Mouse (Mus musculus): ENCODE results near the gene Hccs. TPM values are rescaled to one million over a fixed set of nuclear protein-coding genes. Genes with fewer than 3 reads are reported as not detected.
"Not testable (repeated sequence)": the region's sequence is repeated elsewhere in the genome, so short reads cannot be mapped to it uniquely, and the experiment has no call there.

The Hccs gene
- 22.7 and 22.8 TPM in 2 replicates for polyA plus RNA-seq (2012; rRNA removed)

- peaks cover 4% of the 10 kb centered on the region; the same call in 1 of the 2 replicates for H3K4me1 ChIP-seq (ENCODE audit: control insufficient read depth, insufficient read depth, low read length)
- H3K27ac ChIP-seq (ENCODE audit: insufficient read depth, low read length): peak within 1 kb of the TSS; percentile 84
- H3K4me3 ChIP-seq (ENCODE audit: insufficient read depth, low read length): peak within 1 kb of the TSS; percentile 98
- no peak for TF ChIP-seq CTCF (IDR thresholded peaks at IDR 0.05; ENCODE audit: extremely low read depth, insufficient read depth, low read length)
- TF ChIP-seq POLR2A (IDR thresholded peaks at IDR 0.05; ENCODE audit: extremely low read depth, insufficient read depth, low read length): 0 out of 2 replicates have a peak, but pooled peaks have one; percentile 19
Observed at GRCm38 (mm10) chrX:169319945-169320667, at the start of gene Hccs. Gene Hccs, minus strand, starts transcription at chrX:169320372.

GRCm38 (mm10) chrX:169357146-169357772 is 37.1 kb upstream of the Hccs start:
- no peak for TF ChIP-seq CTCF (IDR thresholded peaks at IDR 0.05; ENCODE audit: extremely low read depth, insufficient read depth, low read length)
- TF ChIP-seq POLR2A (IDR thresholded peaks at IDR 0.05; ENCODE audit: extremely low read depth, insufficient read depth, low read length): no peak
- H3K27ac ChIP-seq (ENCODE audit: insufficient read depth, low read length): no peak overlapping the region
- no peaks in the 10 kb centered on the region for H3K4me1 ChIP-seq (ENCODE audit: control insufficient read depth, insufficient read depth, low read length)
- H3K4me3 ChIP-seq (ENCODE audit: insufficient read depth, low read length): no peak overlapping the region

GRCm38 (mm10) chrX:169338213-169338612 is 18.0 kb upstream of the Hccs start:
- Histone ChIP-seq H3K27ac (ENCODE audit: insufficient read depth, low read length) (no peak overlapping the region), H3K4me1 (ENCODE audit: control insufficient read depth, insufficient read depth, low read length) (no peaks in the 10 kb centered on the region), H3K4me3 (ENCODE audit: insufficient read depth, low read length) (no peak overlapping the region)
- TF ChIP-seq CTCF (IDR thresholded peaks at IDR 0.05; ENCODE audit: extremely low read depth, insufficient read depth, low read length) (no peak), POLR2A (IDR thresholded peaks at IDR 0.05; ENCODE audit: extremely low read depth, insufficient read depth, low read length) (no peak)

- Histone ChIP-seq H3K4me3 (ENCODE audit: insufficient read depth, low read length) (no peak overlapping the region), H3K4me1 (ENCODE audit: control insufficient read depth, insufficient read depth, low read length) (no peaks in the 10 kb centered on the region), H3K27ac (ENCODE audit: insufficient read depth, low read length) (no peak overlapping the region)
- TF ChIP-seq CTCF (IDR thresholded peaks at IDR 0.05; ENCODE audit: extremely low read depth, insufficient read depth, low read length) (no peak), POLR2A (IDR thresholded peaks at IDR 0.05; ENCODE audit: extremely low read depth, insufficient read depth, low read length) (no peak)
Observed at GRCm38 (mm10) chrX:169337559-169337958, 17.4 kb upstream of the Hccs start.

- Histone ChIP-seq H3K27ac (ENCODE audit: insufficient read depth, low read length) (no peak overlapping the region), H3K4me1 (ENCODE audit: control insufficient read depth, insufficient read depth, low read length) (no peaks in the 10 kb centered on the region), H3K4me3 (ENCODE audit: insufficient read depth, low read length) (no peak overlapping the region)
- TF ChIP-seq CTCF (IDR thresholded peaks at IDR 0.05; ENCODE audit: extremely low read depth, insufficient read depth, low read length) (peak; percentile 34; the same call in 1 of the 2 replicates), POLR2A (IDR thresholded peaks at IDR 0.05; ENCODE audit: extremely low read depth, insufficient read depth, low read length) (no peak)
Observed at GRCm38 (mm10) chrX:169332264-169332663, 12.1 kb upstream of the Hccs start.

- Histone ChIP-seq H3K4me1 (ENCODE audit: control insufficient read depth, insufficient read depth, low read length) (no peaks in the 10 kb centered on the region), H3K27ac (ENCODE audit: insufficient read depth, low read length) (no peak overlapping the region), H3K4me3 (ENCODE audit: insufficient read depth, low read length) (no peak overlapping the region)
- TF ChIP-seq POLR2A (IDR thresholded peaks at IDR 0.05; ENCODE audit: extremely low read depth, insufficient read depth, low read length) (no peak), CTCF (IDR thresholded peaks at IDR 0.05; ENCODE audit: extremely low read depth, insufficient read depth, low read length) (no peak)
Observed at GRCm38 (mm10) chrX:169325929-169326595, 5.9 kb upstream of the Hccs start.

- H3K4me3 ChIP-seq (ENCODE audit: insufficient read depth, low read length): peak overlapping the region; percentile 98
- not testable (repeated sequence) for H3K27ac ChIP-seq (ENCODE audit: insufficient read depth, low read length); H3K4me1 ChIP-seq (ENCODE audit: control insufficient read depth, insufficient read depth, low read length)
Observed at GRCm38 (mm10) chrX:169320668-169321005, 465 bp upstream of the Hccs start.

- Histone ChIP-seq H3K4me1 (ENCODE audit: control insufficient read depth, insufficient read depth, low read length) (peaks cover 4% of the 10 kb centered on the region; the same call in 1 of the 2 replicates), H3K27ac (ENCODE audit: insufficient read depth, low read length) (no peak overlapping the region), H3K4me3 (ENCODE audit: insufficient read depth, low read length) (peak overlapping the region; percentile 98)
- TF ChIP-seq POLR2A (IDR thresholded peaks at IDR 0.05; ENCODE audit: extremely low read depth, insufficient read depth, low read length) (no peak), CTCF (IDR thresholded peaks at IDR 0.05; ENCODE audit: extremely low read depth, insufficient read depth, low read length) (no peak)
Observed at GRCm38 (mm10) chrX:169319066-169319760, 959 bp downstream of the Hccs start.

- Histone ChIP-seq H3K4me3 (ENCODE audit: insufficient read depth, low read length) (no peak overlapping the region), H3K4me1 (ENCODE audit: control insufficient read depth, insufficient read depth, low read length) (no peaks in the 10 kb centered on the region), H3K27ac (ENCODE audit: insufficient read depth, low read length) (no peak overlapping the region)
- no peak for TF ChIP-seq CTCF (IDR thresholded peaks at IDR 0.05; ENCODE audit: extremely low read depth, insufficient read depth, low read length)
- TF ChIP-seq POLR2A (IDR thresholded peaks at IDR 0.05; ENCODE audit: extremely low read depth, insufficient read depth, low read length): no peak
Observed at GRCm38 (mm10) chrX:169308559-169308958, 11.6 kb downstream of the Hccs start.

Measured in cortical plate, adult 2 months (tissue).